Mouse (Mus musculus) liver, embryonic 14.5 days (tissue): ENCODE measurements around the gene Ptk6. TPM values are rescaled to one million over a fixed set of nuclear protein-coding genes. Genes with fewer than 3 reads are reported as not detected.

Experiments used
- ATAC-seq: fragments of 200-750 bp; cut with Nextera tagmentation; 2 replicates; pipeline ENCODE4 v1.8.0; 2017; ENCODE audit warnings: moderate number of reproducible peaks, mild to moderate bottlenecking, moderate library complexity; ENCODE audit not compliant: insufficient read depth
- DNase-seq, 3 experiments: peaks; one replicate each; pipeline ENCODE4 v3.0.0-alpha.2; 2012 to 2013; ENCODE audit warnings: low read depth in 3 of 3, low spot score in 3 of 3
- H3K27ac ChIP-seq: fragments of 300-500 bp; sonication (generic); 2 replicates; pipeline ENCODE4 v1.5.1; 2014; ENCODE audit warnings: moderate library complexity, mild to moderate bottlenecking, control low read depth, inconsistent platforms
- H3K27me3 ChIP-seq: fragments of 300-500 bp; sonication (generic); 2 replicates; pipeline ENCODE4 v1.6.1; 2014; ENCODE audit warnings: mild to moderate bottlenecking, low read length, moderate library complexity; ENCODE audit not compliant: control insufficient read depth, insufficient read depth
- H3K36me3 ChIP-seq: fragments of 300-500 bp; sonication (generic); replicated peaks from 2 replicates; pipeline ENCODE4 v1.6.1; 2014; ENCODE audit warnings: low read depth; ENCODE audit not compliant: control insufficient read depth, insufficient read depth
- H3K4me1 ChIP-seq, 2 experiments: fragments of 200-500 bp in 1 of 2; fragments of 300-500 bp in 1 of 2; sonication (generic) in 1 of 2; replicated peaks; 2 replicates each; pipeline ENCODE4 v1.6.1; 2012 to 2014; ENCODE audit warnings: antibody characterized with exemption in 1 of 2, inconsistent platforms in 1 of 2, low read length in 1 of 2; ENCODE audit not compliant: control insufficient read depth in 2 of 2, insufficient read depth in 2 of 2
- H3K4me2 ChIP-seq: fragments of 300-500 bp; sonication (generic); 2 replicates; pipeline ENCODE4 v1.6.1; 2014; ENCODE audit warnings: low read depth, mild to moderate bottlenecking, control low read depth, moderate library complexity
- H3K4me3 ChIP-seq, 2 experiments: fragments of 200-500 bp in 1 of 2; fragments of 300-500 bp in 1 of 2; sonication (generic) in 1 of 2; 2 replicates each; pipeline ENCODE4 v1.5.1; 2012 to 2014; ENCODE audit warnings: low read depth in 2 of 2, low read length in 2 of 2, mild to moderate bottlenecking in 2 of 2, control low read depth in 1 of 2, inconsistent platforms in 1 of 2, moderate library complexity in 1 of 2; ENCODE audit not compliant: insufficient read depth in 1 of 2
- H3K9ac ChIP-seq: fragments of 300-500 bp; sonication (generic); replicated peaks from 2 replicates; pipeline ENCODE4 v1.6.1; 2014; ENCODE audit warnings: mild to moderate bottlenecking, control low read depth, moderate library complexity
- H3K9me3 ChIP-seq: fragments of 300-500 bp; sonication (generic); 2 replicates; pipeline ENCODE4 v1.6.1; 2016; ENCODE audit warnings: low read length, mixed read lengths; ENCODE audit not compliant: control insufficient read depth
- CTCF ChIP-seq: IDR thresholded peaks from 2 replicates; pipeline ENCODE4 v1.5.1; 2016; ENCODE audit warnings: antibody characterized with exemption, low read depth, control low read depth
- EP300 ChIP-seq: IDR thresholded peaks from 2 replicates; pipeline ENCODE4 v1.6.1; 2016; ENCODE audit warnings: antibody characterized with exemption, low read depth
- WGBS: fragments of 180-500 bp; shearing (Covaris S2); extraction: QIAGEN DNeasy Blood & Tissue Kit; methylation state at CpG from one replicate; pipeline ENCODE4 v1.1.7; 2014; ENCODE audit not compliant: insufficient replicate concordance; 5-methylcytosine and 5-hydroxymethylcytosine counted together
- polyA plus RNA-seq, 2 experiments: library from polyadenylated mRNA; depleted of rRNA in 1 of 2; stranded (reverse) in 1 of 2; unstranded in 1 of 2; fragments of >200 nt; fragmentation: Nextera tagmentation in 1 of 2; extraction: Ambion mirVana in 1 of 2; gene quantifications; 2 replicates each; pipeline versions ENCODE4 v1.2.1 to v1.2.3; 2012 to 2014

Ptk6 gene
- polyA plus RNA-seq, 2 experiments: 0.06 TPM; not detected in 1

GRCm38 (mm10) chr2:181206118-181206517, 3.5 kb upstream of the Ptk6 start:
- ATAC-seq (peak; percentile 98), DNase-seq (peak; percentile 71 to 75 (median 71))
- peak overlapping the region; percentile 10; the same call in 1 of the 2 replicates for H3K9ac ChIP-seq

GRCm38 (mm10) chr2:181205678-181206077, 3.1 kb upstream of the Ptk6 start:
- Histone ChIP-seq H3K27me3 (peaks cover 3% of the 10 kb centered on the region), H3K4me3 (peak overlapping the region in 1 of 2 experiments; percentile 18; a peak in 1 of 4 replicates), H3K27ac (peak overlapping the region; percentile 63), H3K4me1 (peaks cover 25 to 35% of the 10 kb centered on the region in 2 experiments), H3K4me2 (peak overlapping the region; percentile 62), H3K9me3 (no peaks in the 10 kb centered on the region), H3K36me3 (no peaks in the 10 kb centered on the region), H3K9ac (peak overlapping the region; percentile 10; the same call in 1 of the 2 replicates)
- ATAC-seq: peak; percentile 83
- TF ChIP-seq EP300: no peak
- TF ChIP-seq CTCF: no peak
- 45% methylated on average over 5 of the region's 5 CpGs for WGBS
- no peak for DNase-seq

More at GRCm38 (mm10) chr2:181206118-181206517, 3.5 kb upstream of the Ptk6 start:
- Histone ChIP-seq H3K36me3 (no peaks in the 10 kb centered on the region), H3K9me3 (no peaks in the 10 kb centered on the region), H3K27ac (peak overlapping the region; percentile 63), H3K4me3 (peak overlapping the region; percentile 18; a peak in 2 of 4 replicates), H3K27me3 (peaks cover 8% of the 10 kb centered on the region), H3K4me1 (peaks cover 25 to 35% of the 10 kb centered on the region in 2 experiments), H3K4me2 (peak overlapping the region; percentile 62)
- peak; percentile 8; the same call in 1 of the 2 replicates for TF ChIP-seq CTCF
- peak; percentile 77 for TF ChIP-seq EP300
- 19% methylated on average over 9 of the region's 9 CpGs for WGBS

- no peak overlapping the region for H3K4me2 ChIP-seq
- no peaks in the 10 kb centered on the region for H3K9me3 ChIP-seq
- WGBS: 64% methylated on average over 6 of the region's 6 CpGs
- no peak overlapping the region for H3K27ac ChIP-seq
- H3K4me1 ChIP-seq: peaks cover 25 to 35% of the 10 kb centered on the region in 2 experiments
- DNase-seq (no peak), ATAC-seq (no peak)
- H3K27me3 ChIP-seq: no peaks in the 10 kb centered on the region
- no peak overlapping the region for H3K4me3 ChIP-seq
- H3K9ac ChIP-seq: no peak overlapping the region
- no peak for TF ChIP-seq CTCF
- no peak for TF ChIP-seq EP300
- H3K36me3 ChIP-seq: no peaks in the 10 kb centered on the region
These were observed 297 bp upstream of the Ptk6 start for GRCm38 (mm10) chr2:181202886-181203285.

- no peak for ATAC-seq
- peaks cover 24 to 35% of the 10 kb centered on the region in 2 experiments for H3K4me1 ChIP-seq
- H3K4me2 ChIP-seq: no peak overlapping the region
- no peak overlapping the region for H3K4me3 ChIP-seq
- H3K36me3 ChIP-seq: no peaks in the 10 kb centered on the region
- 48% methylated on average over 3 of the region's 3 CpGs for WGBS
- H3K9me3 ChIP-seq: no peaks in the 10 kb centered on the region
- DNase-seq: no peak
- no peak overlapping the region for H3K27ac ChIP-seq
- no peaks in the 10 kb centered on the region for H3K27me3 ChIP-seq
- no peak overlapping the region for H3K9ac ChIP-seq
- TF ChIP-seq CTCF (no peak), EP300 (no peak)
These were observed 983 bp downstream of the Ptk6 start for GRCm38 (mm10) chr2:181201606-181202005.

GRCm38 (mm10) chr2:181196628-181197300, 5.8 kb downstream of the Ptk6 start:
- WGBS: 59% methylated on average over 4 of the region's 4 CpGs
- Histone ChIP-seq H3K36me3 (no peaks in the 10 kb centered on the region), H3K4me1 (peaks cover 10 to 13% of the 10 kb centered on the region in 2 experiments), H3K9me3 (no peaks in the 10 kb centered on the region), H3K4me3 (no peak overlapping the region), H3K27ac (no peak overlapping the region), H3K4me2 (no peak overlapping the region), H3K9ac (no peak overlapping the region; the same call in 1 of the 2 replicates), H3K27me3 (no peaks in the 10 kb centered on the region)
- DNase-seq (no peak), ATAC-seq (peak; percentile 74; the same call in 1 of the 2 replicates)
- TF ChIP-seq EP300: peak; percentile 57
- TF ChIP-seq CTCF: no peak
